Mouse (Mus musculus) cerebellum, adult 2 months (tissue): Measurements from ENCODE around the gene Dpp7.

Experiments
- CTCF ChIP-seq: fragments of 200-500 bp; IDR thresholded peaks from 2 replicates; pipeline ENCODE4 v1.5.1; 2011; ENCODE audit warnings: low read depth, mild to moderate bottlenecking, control low read depth, low read length, moderate library complexity, borderline replicate concordance; ENCODE audit not compliant: insufficient read depth
- POLR2A ChIP-seq: fragments of 200-500 bp; IDR thresholded peaks from 2 replicates; pipeline ENCODE4 v1.6.1; 2011; ENCODE audit warnings: low read length, control low read depth, borderline replicate concordance; ENCODE audit not compliant: insufficient read depth

- TF ChIP-seq CTCF (no peak), POLR2A (no peak)
Measured at GRCm38 (mm10) chr2:25400291-25400690, 44.1 kb upstream of the Dpp7 start.
